Mouse (Mus musculus) heart, postnatal 0 days (tissue): ENCODE results near the gene Gm5741.

Experiments used
- CTCF ChIP-seq: IDR thresholded peaks from 2 replicates; pipeline ENCODE4 v1.5.1; 2016; ENCODE audit warnings: antibody characterized with exemption, control low read depth, low read depth
- EP300 ChIP-seq: IDR thresholded peaks from 2 replicates; pipeline ENCODE4 v1.6.1; 2016; ENCODE audit warnings: antibody characterized with exemption, low read depth

DNA sequence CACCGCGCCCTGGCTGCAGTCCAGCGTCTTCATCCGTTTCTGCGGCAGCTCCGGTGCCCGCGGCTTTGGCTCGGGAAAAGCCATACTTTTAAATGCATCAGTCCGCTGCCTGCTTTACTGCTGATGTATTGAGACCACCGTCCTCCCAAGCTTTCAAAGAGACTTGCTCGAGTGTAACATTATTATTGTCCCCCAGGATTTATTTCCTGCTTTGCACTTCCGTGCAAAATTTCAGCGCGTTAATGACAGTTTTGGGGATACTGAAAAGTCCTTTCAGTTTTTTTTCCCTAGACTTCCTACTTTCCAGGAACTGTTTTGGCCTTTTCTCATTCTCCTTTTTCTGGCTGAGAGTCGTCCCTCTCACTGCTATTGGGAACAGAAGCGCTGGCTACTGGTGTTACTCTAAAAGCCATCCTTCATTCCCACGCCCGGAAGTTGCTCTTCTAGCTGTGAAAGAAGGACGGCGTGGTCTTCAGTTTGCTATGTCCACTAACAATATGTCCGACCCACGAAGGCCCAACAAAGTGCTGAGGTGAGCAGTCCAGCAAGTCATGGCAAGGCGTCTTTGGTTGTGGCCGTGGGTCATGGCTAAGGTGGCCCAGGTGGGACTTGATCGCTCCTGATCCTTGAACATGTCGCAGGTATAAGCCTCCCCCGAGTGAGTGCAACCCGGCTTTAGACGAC lies 12.9 kb upstream of the Gm5741 start, which contains the start of gene Wdr83os:
- TF ChIP-seq CTCF: no peak
- no peak for TF ChIP-seq EP300
